Mouse (Mus musculus) c-Kit-positive CD71-negative TER-119-negative erythroid progenitor cells, embryonic 14.5 days (primary cell): ENCODE measurements around the gene Nfat5.

ENCODE experiments used
- DNase-seq: peaks from one replicate; pipeline ENCODE4 v3.0.0-alpha.2; 2013; ENCODE audit warnings: low read depth

Nfat5 gene

DNA sequence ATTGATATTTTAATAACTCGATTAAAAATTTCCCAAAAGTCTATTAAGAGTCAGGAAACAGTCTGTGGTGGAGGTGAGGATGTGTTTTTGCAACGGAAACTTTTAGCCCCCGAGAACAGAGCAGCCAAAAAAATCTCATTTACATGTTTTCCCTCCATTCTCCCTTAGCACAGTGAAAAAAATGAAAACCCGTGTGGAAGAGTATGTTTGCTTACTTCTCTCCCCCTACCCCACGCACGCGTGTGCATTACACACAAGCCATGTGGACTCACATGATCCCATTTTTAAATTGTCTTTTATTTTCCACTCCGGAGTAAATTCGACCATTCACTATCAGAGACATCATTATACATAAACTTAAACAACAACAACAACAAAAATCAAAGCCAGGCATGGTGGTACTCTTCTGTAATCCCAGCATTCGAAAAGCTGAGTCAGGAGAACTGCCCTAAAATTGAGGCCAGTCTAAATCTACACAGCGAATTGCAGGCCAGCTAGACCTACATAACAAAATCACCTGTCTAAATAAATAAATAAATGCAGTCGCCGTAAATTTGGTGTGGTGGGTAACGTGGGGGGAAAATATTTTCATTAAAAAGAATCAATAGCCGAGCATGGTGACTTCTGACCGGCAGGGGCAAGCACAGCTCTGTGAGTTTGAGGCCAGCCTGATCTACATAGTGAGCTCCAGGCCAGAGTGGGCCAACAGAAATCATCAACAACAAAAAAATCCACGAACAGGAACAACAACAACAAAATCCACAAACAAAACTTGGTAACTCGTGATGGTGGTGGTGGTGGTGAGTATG lies 947 bp upstream of the Nfat5 start:
- no peak for DNase-seq

DNA sequence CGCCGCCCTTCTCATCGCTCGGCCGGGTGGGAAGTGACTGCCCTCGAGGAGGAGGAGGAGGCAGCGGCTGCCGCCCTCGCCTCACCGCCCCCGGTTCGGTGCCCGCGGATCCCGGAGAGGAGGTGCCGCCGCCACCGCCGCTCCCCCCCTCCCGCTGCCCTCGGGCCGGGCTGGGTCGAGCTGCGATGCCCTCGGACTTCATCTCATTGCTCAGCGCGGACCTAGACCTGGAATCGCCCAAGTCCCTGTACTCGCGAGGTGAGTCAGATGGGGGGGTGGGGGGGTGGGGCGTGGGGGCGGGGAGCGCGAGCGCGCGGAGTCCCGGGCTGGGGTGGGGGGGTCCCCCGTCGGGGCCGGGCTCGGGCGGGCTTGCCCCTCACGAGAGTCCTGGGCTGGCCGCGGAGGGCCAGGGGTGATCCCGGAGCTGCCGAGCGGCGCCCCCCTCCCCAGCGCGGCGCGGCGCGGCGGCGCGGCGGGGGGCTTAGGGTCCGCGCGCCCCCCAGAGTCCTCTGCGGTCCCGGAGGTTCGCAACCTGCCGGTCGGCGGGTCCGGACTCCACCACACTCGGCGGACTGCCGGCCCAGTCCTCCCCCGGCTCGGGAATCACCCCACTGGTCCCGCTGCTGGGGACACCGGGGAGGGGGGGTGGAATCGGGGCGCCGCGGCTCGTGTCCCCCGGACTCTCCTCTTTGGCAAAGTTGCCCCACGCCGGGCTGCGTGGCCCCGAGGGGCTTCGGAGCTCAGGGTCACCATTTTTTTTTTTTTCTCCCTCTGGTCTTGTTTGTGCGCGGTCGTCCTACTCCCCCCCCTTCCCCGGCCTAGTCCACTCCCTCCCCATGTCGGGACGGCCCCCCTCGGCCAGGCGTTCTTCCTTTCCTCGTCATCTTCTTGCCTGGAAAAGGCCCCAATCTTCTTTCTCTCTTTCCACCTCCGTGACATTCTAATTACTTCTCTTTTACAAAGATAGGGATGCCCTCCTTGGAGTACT lies 665 bp downstream of the Nfat5 start:
- no peak for DNase-seq

DNA sequence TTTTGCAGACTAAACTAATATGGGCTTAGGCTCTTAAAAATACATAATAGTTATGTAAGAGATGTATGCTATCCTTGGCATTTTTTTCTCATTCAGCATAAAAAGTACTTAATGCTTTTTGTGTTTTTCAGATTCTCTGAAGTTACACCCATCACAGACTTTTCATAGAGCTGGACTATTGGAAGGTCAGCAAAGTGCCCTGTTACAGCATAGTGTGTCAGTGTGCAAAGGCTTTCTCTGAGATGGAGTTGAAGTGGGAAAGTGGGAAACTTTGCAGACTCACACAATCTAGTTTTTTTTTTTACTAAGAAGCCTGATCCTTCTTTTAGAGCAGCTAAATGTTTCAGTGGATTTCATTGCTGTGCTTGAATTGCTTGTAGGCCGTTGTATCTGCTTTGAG lies 2.2 kb downstream of the Nfat5 start:
- DNase-seq: no peak

GRCm38 (mm10) chr8:107311876-107312275 lies 18.6 kb downstream of the Nfat5 start:
- DNase-seq: no peak

DNA sequence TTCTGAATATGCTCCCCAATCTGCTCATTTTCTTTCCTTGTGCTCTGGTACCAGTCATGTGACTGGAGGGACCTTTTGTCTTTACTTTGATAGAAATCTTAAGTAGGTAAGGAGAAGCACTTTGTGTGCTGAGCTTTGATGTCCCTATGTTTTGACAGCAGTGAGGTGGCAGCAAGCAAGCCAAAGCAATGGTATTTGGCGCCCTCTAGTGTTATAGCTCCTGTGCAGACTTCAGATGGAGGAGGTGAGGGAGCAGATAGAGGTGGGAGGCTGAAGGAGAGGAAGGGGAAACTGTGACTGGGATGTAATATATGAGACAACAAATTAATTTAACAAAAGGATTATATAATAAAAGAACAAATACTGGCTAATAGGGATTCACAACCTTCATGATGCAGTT lies 30.9 kb downstream of the Nfat5 start:
- DNase-seq: peak; percentile 70

DNA sequence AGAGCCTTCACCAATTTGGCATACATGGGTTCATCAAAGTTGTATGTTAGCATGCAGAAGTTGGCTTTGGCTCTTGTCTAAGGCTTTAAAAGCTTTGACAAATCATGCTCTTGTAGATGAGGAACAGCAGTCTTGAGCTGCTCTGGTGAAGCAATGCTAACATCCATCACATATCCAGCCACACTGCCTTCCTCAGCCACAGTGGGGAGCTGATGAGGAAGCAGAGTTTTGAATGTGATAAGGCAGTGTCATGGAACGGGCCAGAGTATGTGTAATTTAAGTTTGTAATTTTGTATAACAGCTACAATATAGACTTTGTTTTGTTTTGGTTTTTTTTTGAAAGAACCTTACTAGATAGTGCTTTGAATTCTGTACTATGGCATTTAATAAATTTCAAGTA lies 36.3 kb downstream of the Nfat5 start:
- DNase-seq: peak; percentile 12

DNA sequence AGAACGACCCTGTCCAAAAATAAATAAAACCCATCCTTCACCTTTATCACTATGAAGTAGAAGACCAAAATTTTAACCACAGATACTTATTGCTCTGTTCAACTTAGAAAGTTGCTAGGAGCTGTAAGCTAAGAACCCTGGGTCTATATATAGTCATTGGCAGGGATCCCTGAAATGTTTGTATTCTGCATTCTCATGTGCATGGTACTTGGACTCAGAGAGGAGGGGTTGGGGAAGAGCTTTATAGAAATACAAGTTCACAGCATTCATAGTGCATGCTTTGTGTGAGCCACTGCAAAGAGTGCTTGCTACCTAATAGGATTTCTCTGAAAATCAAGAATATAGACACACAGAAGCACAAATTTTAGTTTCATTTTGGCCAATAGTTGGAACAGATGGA lies 43.2 kb downstream of the Nfat5 start:
- no peak for DNase-seq

GRCm38 (mm10) chr8:107370311-107370710 lies 77.0 kb downstream of the Nfat5 start:
- no peak for DNase-seq

GRCm38 (mm10) chr8:107377346-107377745 lies 84.1 kb downstream of the Nfat5 start:
- no peak for DNase-seq

GRCm38 (mm10) chr8:107380734-107381133 lies 87.5 kb downstream of the Nfat5 start:
- no peak for DNase-seq

DNA sequence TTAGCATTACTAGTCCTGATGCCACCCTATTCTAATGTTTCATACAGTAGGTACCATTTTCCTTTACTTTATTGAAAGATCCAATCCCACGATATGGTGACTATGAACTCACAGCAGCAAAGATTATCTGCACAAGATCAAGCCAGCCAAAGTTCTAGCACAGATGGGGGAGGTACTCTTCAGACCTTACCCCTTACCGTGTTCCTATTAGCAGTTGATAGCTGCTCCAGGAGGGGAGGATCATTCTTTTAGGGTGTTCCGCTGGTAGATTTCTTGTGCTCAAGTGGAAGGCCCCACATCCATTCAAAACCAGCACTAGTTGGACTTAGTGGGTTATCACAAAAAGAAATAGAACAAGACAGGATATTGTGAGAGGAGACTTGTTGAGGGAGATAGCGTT lies 88.4 kb downstream of the Nfat5 start:
- no peak for DNase-seq

GRCm38 (mm10) chr8:107382898-107383297 lies 89.6 kb downstream of the Nfat5 start:
- DNase-seq: no peak

DNA sequence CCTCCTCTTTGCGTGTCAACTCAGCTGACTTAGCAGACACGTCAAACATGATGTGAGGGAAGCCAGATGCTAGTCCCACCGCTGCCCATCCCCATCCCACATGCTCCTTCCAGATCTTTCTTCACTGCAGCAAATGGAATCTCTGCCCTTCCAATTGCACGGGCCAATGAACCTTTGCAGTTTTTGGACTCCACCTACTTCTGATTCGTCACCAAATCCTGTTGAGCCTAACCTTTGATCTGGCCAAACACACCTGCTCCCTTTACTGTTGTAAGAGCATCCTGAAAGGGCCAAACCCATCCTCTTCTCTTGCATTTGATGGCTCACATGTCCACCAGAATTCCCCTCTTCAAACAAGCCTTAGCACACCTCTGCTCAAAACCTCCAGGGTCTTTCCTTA lies 91.4 kb downstream of the Nfat5 start:
- no peak for DNase-seq

GRCm38 (mm10) chr8:107385063-107385462 lies 91.8 kb downstream of the Nfat5 start:
- DNase-seq: no peak

- no peak for DNase-seq
These were observed 92.9 kb downstream of the Nfat5 start for GRCm38 (mm10) chr8:107386171-107386570.

DNA sequence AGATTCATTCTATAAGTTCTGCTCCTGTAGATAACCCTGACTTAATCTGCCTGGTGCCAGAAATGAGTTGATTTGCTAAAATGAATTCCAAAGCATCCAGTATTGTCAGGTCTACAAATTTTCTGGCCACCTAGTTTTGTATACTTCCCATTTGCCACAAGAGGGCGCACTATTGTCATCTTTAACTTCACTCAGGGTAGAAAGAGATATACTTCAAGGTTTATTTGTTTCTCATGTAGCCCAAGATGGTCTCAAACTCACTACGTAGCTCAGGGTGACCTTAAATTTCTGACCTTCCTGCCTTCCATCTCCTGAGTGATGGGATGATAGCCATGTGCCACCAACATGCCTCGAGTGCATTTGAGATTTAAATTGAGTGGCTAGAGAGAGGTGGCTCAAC lies 93.4 kb downstream of the Nfat5 start:
- peak; percentile 58 for DNase-seq

GRCm38 (mm10) chr8:107387861-107388260 lies 94.6 kb downstream of the Nfat5 start:
- DNase-seq: no peak

GRCm38 (mm10) chr8:107389557-107389956 lies 96.3 kb downstream of the Nfat5 start:
- DNase-seq: no peak

DNA sequence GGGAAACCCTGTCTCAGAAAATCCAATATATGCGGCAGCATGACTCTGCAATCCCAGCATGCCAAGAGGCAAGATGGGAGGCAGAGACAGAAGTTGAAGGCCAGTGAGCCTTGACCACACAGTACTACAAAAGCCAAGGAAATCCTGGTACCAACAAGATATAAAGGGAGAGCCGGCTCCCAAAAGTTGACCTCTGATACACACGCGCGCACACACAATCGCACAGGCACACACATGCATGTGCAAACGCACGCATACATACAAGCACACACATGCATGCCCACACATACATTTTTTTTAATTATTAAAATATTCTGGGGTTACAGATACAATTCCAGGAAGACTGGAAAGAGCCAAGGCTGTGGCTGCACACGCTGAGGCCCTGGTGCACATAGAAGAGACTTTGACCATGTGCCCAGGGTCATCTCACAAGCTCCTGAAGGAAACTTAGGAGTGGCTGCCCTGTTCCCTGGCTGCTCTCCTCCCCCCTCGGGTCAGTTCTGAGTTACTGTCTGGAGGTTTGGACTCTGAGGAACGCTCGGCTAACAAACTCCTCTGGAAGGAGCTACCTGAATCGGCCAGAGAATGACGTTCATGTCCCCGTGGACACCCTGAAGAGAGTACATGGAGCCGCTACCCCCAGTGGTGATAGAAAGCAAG lies 97.3 kb downstream of the Nfat5 start:
- DNase-seq: no peak

GRCm38 (mm10) chr8:107391136-107391516 lies 97.9 kb downstream of the Nfat5 start:
- DNase-seq: no peak

DNA sequence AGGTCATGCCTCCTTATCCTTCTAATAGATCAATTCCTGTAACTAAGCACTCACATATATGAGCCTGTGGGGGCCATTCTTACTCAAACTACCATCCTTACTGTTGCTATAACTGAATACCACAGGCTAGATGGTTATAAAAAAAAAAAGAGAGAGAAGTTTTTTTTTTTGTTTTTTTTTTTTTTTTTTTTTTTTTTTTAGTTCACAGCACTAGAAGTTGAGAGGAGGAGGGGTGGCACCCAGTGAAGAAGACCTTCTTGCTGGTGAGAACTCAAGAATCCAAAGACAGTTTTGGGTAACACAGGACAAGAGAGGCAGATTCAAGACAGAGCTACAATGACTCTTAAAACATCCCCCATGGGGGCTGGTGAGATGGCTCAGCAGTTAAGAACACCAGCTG lies 102.1 kb downstream of the Nfat5 start:
- DNase-seq: no peak

DNA sequence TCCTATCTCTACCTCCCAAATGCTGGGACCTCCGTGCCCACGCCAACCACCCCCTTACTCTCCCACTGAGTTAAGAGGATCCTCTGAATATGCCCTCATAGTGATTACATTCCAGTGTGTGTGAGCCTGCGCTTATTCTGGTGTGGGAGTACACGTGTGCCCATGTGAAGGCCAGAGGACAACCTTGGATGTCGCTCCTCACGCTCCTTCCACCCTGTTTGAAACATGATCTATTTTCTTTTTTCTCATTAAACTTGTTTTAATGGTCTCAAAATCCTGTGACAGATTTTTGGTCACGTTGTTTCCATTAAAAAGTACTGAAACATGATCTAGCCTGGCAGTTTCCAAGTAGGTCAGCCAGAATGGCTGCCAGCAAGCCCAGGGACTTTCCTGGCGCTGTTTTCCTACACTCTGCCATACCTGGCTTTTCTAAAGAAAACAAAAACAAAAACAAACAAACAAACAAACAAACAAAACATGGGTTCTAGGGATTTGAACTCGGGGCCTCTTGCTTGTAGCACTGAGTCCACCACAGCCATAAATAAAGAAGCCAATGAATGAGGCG lies 102.9 kb downstream of the Nfat5 start:
- DNase-seq: no peak
